Mouse (Mus musculus) CD8-positive naive resting alpha-beta T cell, adult 2 months (primary cell): Measurements from ENCODE around the gene Il11ra2.
"Not testable (repeated sequence)": the region's sequence is repeated elsewhere in the genome, so short reads cannot be mapped to it uniquely, and the experiment has no call there.

Source experiments
- DNase-seq, 2 experiments: peaks; one replicate each; pipeline ENCODE4 v3.0.0; 2022; ENCODE audit warnings: low read depth in 2 of 2, low spot score in 2 of 2

Gene Il11ra2

GRCm38 (mm10) chr4:42661793-42662192, at the start of gene Il11ra2:
Gene Il11ra2 (minus strand): TSS chr4:42661893.
- DNase-seq = not testable (repeated sequence)

- not testable (repeated sequence) for DNase-seq
Measured at GRCm38 (mm10) chr4:42682183-42682524, 20.5 kb upstream of the Il11ra2 start.

DNA sequence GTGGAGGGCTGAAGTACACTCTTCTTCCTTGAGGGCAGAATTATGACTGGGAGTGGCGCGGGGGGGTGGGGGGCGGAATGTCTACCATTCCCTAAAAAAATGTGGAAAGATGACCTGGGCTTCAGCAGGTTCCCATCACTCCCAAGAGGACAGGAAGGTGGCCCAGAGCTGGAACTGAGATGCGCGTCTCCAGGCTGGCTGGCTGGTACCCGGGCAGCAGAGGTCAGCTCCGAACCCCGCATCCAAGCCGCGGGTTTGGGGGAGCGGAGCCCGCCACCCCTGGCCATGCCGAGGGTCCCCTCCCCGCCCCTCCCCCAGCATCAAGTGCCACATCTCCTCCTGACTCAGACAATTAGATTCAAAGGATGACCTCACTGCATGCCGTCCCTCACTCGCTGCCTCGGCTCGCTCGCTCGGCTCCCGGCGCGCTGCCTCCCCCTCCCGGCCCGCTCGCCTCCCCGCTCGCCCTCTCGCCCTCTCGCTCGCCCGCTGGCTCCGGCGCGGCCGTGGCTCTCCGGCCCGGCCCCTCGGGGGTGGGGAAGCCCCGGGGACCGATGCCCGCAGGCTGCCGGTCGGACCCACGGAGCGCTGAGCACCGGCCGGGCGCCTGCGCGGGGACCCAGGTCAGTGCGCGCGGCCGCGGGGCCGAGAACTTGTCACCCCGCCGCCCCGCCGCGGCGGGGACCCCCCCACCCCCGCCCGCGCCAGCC, 19.9 kb upstream of the Il11ra2 start:
- not testable (repeated sequence) for DNase-seq

DNA sequence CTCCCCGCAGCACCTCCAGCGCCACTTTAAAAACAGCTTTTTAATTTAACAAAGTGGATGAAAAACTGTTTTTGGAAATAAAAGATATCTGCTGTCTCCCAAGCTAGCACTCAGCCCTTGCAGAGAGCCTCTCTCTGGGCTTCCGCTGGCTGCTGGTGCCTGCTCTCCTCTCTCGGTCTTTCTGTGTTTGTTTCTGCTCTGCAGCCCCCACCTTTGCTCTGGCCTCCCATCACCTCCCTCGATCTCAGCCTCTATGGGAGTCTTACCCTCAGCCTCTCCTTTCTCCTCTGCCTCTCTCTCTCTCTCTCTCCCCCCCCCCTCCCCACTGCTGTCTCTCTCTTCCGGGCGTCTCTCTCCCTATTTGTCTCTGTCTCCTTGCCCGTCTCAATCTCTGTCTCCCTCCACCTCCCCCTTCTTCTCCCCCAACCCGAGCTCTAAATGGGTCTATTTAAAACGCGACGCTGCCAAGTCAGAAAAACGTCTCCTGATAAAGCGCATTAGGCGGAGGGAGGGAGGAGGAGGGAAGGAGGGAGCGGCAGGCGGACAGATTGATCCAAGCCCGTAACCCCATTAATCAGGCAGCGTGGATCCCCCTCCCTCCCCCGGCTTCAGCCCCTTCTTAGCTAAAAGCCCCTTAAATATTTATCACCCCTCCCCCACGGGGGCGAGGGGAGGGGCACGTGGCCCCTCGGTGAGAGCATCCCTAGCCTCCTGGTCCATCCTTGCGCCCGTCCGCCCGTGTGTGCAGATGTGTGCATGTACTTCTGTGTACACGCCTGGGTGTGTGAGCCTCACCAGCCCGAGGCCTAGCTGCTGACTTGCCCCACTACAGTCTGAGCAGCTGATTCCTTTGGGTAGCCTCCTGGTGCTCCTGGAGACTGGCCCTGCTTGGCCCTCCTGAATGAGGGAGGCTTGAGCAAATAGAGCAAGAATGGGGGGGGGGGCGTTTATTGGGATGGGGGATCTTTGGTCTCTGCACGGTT, 19.0 kb upstream of the Il11ra2 start:
- DNase-seq = not testable (repeated sequence)

- not testable (repeated sequence) for DNase-seq
Measured at GRCm38 (mm10) chr4:42679365-42679764, 17.7 kb upstream of the Il11ra2 start.

GRCm38 (mm10) chr4:42675415-42675814, 13.7 kb upstream of the Il11ra2 start:
- not testable (repeated sequence) for DNase-seq

GRCm38 (mm10) chr4:42654951-42655350, 6.7 kb downstream of the Il11ra2 start, which contains the start of gene Ccl27b:
Gene Ccl27b (plus strand): TSS chr4:42655251.
- DNase-seq = not testable (repeated sequence)

DNA sequence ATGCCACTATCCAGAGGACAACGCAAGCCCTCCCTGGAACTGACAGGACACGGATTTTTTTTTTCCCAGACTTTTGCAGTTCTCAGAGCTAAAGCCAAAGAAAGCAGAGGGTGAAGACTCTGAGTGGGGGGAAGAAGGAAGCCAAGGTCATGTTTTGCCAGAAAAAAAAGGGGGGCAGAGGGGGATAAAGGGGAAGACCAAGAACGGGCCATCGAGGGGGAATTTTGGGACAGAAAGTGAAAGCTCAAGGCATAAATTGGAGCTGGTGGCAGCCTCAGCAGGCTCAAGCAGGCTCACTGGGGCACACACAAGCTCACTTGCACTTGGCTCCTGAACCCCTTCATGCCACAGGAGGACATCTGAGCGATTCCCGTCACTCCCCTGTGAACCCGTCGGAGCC, 32.3 kb downstream of the Il11ra2 start, which contains the start of gene Gm2564:
Gene Gm2564, plus strand, starts transcription at position 301 of the 400 bp plus-strand sequence.
- DNase-seq = not testable (repeated sequence)

- not testable (repeated sequence) for DNase-seq
Measured at GRCm38 (mm10) chr4:42611895-42612294, 49.8 kb downstream of the Il11ra2 start, which contains the start of gene Gm10591. Gene Gm10591 (plus strand): TSS chr4:42612195.
